Mouse (Mus musculus) kidney, postnatal 10 days (tissue): ENCODE data around the gene Ptgir.
"Not testable (repeated sequence)": the region's sequence is repeated elsewhere in the genome, so short reads cannot be mapped to it uniquely, and the experiment has no call there.

Experiments used
- DNase-seq: peaks from one replicate; pipeline ENCODE4 v3.0.0; 2021; ENCODE audit warnings: mixed read lengths

The Ptgir gene

DNA sequence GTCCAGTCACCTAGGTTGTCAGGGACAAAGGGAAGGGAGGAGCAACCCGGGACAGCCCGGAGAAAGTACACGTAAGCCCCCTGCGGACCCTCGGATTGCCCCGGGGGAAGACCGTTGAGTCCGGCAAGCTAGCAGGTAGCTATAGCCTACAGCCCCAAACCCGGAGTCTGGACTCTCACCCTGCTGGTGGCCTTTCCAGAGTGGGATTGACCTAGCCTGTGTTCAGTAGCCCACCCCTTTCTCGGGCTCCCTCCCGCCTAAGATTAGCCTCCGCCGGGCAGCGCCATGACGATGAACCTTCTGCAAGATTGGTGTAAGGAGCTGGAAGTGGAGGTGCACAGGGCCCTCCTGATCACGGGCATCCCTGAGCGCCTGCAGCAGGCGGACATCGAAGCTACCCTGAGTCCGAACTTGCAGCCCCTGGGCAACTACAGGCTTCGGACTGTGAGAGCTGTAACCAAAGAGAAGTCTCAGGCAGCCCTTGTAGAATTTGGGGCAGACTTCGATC is 38.6 kb downstream of the Ptgir start:
- DNase-seq = no peak

DNA sequence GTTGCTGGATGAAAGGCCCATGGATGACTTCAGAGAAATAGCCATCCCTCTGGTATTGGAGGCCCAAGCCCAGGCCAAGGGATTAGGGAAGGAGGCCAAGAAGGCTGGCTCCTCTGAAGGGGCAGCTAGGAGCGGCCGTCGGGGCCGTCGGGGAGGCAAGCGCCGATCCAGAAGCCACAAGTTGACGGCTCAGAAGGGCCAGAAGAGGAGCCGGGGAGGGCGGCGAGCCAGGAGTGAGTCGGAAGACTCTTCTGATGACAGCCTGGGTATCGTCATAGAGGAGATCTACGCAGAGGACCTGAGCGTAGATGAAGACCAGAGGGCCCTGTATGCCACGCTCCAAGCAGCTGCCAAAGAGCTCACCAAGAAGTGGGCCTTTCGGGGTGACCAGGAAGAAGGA is 39.1 kb downstream of the Ptgir start:
- peak; percentile 27 for DNase-seq

DNA sequence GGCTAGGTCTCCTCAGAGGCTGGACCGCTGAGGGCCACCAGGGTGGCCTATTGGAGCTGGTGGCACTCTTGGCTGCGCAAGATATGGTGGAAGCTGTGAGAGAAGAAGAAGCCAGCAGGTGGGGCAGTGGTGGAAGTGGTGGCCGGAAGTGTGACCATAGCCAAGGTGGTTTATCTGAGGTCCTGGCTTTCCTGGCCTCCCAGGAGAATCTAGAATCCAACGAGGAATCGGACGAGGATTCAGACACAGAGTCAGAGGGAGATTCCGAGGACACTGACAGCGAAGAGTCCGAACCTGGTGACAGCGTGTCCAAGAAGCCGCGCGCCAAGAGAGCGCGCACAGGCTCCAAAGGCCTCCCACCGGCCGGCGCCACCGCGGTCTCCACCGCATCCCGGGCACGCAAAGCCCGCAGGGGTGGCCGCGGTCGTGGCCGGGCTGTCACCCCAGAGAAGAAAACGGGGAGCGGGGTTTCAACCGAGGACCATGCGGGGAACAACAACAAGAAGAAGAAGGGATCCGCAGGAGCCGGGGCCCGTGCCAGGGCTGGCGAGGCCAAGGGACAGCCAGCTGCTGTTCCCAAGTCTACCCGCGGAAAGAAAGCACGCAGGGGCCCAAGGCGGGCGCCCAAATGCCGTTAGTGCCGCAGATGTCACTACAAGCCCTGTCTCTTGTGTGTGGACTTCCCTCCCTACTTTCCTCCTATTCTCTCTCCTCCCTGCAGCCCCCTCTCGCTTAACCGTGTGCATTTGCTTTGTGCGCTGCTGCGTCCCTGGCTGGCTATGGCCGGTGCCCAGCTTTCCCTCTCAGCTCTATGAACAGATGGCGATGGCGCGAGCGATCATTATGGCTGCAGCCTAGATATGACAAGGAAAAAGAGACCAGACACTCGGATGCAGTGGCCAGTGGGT is 40.4 kb downstream of the Ptgir start:
- peak; percentile 42 for DNase-seq

DNA sequence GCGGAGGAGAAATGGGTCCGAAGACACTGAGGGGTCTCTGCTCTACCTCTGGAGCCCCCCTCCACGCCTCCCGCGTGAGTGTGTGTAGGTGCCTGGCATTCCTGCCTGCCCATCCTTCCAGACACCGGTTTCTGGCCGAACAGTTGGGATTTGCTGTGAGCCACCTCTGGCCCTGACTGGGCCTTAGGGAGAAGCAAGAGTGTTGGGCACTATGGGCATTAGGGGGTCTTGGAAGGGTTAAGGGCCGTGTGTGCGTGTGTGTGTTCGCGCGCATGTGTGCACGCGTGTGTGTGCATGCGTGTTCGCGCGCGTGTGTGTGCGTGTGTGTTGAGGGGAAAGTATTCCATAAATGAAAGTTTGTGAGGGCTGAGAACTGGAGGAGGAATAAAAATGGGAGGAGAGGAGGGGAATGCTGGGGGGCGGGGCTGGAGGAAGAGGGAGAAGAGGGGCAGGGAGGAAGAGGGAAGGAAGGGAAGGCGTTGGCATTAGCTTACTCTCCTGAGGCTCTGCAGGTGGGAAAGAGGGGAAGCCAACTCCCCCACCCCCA is 41.1 kb downstream of the Ptgir start:
- DNase-seq = peak; percentile 50

DNA sequence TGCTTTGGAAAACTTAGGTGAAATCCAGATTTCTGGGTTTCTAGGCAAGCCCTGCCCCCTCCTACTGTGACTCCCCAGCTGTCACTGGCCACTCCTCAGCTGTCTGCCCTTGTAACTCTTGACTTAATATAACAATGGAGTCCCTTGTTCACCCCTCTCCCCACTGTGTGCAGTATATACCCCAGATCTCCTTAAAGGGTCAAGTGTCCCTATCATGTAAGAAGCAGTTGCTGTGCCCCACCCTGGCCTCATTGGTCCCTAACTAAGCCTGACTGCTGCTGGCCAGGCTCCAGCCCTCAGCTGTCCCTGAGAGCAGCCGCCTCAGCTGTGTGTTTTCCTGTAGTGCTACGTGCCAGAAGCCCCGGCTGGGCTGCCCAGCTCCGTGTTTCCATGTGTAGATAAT is 41.7 kb downstream of the Ptgir start:
- DNase-seq = peak; percentile 78

DNA sequence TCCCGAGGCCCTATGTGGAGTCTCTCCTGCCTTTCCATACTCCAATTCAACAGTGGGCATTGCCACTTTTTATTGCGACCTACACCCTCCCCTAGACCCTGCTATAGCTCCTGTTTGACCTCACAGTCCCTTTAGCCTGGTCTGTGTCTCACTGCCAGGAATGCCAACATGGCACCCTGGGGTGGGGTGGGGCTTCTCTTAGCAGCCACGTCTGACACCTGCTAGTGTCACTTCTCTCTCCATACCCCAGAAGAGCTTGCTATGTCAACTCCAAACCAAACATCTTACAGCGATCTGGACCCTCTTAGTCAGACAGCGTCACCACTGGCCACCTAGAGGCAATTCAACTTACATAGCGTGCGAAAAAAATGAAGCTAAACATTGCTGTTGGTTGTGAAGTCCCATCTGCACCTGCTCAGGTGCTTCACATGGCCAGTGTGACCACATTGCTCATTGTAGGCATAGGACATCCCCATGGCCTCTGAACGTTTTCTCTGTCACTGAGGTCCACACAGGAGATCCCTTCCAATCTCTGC is 42.7 kb downstream of the Ptgir start:
- no peak for DNase-seq

DNA sequence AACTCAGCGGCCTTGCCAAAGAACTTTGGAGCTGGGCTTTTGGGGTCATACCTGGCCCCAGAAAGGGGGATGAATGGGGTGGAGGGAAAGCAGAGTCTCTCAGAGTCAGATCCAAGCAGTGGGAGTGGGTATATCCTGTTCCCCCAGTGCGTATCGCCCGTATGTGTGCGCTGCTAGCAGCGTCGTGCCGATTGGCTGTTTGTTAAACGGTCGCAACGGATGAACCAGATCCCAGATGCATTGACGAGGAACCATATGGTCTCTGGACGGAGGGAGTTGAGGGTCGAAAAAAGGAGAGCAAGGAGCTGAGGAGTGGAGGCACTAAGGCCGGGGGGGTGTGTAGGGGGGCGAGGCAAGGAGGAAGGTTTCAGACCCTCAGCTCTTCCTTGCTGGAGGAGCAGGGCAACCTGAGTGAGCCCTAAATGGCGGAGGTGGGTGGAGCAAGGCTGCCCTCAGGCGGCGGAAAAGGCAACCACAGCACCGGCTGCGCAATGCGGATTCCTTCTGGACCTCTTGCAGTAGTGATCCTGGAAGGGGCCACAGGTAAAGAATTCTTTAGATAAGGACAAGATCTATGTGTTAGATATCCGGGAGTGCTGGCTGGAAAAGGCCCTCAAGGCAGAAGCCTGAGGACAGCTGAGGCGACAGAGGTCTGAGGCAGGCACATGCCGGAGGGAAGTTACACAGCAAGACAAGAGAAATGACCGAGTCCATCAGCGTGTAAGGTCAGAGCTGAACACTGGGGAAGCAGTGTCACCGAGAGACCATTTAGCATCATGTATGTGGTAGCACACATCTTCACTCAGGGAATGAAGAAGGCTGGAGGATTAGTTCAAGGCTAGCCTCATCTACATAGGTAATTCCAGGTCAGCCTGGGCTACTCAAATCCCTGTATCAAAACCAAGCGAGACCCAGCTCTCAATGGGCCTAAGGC is 43.9 kb downstream of the Ptgir start:
- peak; percentile 86 for DNase-seq

DNA sequence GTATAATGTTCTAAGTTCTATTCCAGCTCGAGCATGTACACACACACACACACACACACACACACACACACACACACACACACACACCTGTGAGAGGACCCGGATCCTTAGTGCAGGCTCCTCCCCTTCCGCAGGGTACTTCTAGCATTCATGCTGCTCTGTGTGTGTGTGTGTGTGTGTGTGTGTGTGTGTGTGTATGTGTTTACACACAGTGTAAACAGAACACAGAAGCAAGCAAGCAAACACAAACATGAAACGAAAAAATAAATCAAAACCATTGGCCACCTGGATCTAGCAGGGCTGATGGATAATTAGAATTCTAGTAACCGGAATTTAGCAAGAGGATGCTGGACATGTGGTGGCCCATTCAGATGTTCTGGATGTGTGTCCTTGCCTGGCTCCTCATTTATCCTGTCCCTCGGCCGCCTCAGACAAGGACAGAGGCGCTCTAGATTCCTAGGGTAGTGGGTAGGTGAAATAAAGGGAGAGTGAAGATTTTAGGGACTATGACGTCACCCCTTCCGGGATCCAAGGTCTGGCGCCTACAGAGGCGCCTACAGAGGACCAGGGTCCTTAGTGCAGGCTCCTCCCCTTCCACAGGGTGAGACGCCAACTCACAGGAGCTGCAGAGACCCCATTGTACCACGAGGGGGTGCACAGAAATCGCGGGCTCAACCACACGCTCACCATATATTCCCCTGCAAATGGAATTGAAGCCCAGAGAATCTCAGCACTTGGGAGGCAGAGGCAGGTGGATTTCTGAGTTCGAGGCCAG is 44.8 kb downstream of the Ptgir start:
- DNase-seq = peak; percentile 87

DNA sequence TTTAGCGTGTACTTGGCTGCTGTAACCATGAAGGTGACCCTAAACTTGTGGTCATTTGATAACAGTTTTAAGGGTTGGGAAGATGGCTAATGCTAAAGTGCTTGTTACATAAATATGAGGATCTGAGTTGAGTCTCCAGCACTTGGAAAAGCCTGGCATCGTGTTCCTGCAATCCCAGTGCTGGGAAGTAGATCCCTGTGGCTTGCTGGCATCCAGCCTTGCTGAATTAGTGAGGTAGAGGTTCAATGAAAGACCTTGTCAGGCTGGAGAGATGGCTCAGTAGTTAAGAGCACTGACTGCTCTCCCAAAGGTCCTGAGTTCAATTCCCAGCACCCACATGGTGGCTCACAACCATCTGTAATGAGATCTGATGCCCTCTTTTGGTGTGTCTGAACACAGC is 47.5 kb downstream of the Ptgir start:
- DNase-seq = not testable (repeated sequence)

DNA sequence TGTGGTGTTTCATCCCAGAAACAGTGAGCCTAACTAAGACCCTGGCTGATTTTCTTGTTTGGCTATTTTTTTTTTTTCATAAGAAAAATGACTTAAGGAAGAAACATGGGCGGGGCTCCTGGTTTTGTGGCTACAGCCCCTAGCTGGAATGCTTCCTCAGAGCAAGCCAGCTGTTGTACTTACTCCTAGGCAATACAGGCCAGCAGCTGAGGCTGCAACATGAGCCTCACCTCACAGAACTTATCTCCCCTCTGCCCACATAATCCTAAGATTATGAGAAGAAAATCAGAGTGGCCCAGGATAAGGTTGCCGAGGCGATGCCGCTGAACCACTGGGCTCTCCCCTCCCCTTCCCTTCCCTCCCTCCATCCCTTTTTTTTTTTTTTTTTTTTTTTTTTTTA is 49.4 kb downstream of the Ptgir start:
- no peak for DNase-seq

DNA sequence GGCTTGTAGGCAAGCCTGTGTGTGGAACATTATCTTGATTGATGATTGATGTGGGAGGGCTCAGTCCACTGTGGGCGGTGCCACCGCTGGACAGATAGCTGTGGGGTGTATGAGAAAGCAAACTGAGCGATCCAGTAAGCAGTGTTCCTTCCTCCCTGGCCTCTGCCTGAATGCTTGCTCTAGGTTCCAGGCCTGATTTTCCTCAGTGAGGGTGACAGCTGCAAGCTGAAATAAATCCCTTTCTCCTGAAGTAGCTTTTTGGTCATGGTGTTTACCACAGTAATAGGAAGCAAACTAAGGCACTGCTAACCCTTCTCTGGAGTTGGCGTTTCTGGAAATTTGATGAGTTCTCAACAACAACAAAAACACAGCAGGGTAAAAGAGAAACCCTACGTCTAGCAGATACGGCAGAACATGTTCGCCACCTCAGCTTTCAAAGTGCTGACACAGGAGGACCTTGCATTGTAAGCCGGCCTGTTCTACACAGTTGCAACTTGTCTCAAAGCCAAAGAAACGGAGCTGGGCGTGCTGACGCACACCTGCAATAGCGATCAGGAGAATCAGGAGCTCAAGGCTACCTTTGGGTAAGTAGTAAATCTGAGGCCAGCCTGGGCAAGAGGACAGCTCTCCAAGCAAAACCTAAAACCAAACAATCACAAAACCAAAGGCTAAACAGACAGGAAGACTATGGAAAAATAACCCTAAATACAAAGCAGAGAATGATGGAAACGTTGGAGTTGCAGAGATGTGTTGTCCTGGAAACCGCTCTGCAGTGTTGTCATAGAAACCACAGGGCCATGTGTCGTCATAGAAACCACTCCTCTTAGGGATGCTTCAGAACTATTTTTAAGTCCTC is 50.3 kb downstream of the Ptgir start:
- DNase-seq = no peak

DNA sequence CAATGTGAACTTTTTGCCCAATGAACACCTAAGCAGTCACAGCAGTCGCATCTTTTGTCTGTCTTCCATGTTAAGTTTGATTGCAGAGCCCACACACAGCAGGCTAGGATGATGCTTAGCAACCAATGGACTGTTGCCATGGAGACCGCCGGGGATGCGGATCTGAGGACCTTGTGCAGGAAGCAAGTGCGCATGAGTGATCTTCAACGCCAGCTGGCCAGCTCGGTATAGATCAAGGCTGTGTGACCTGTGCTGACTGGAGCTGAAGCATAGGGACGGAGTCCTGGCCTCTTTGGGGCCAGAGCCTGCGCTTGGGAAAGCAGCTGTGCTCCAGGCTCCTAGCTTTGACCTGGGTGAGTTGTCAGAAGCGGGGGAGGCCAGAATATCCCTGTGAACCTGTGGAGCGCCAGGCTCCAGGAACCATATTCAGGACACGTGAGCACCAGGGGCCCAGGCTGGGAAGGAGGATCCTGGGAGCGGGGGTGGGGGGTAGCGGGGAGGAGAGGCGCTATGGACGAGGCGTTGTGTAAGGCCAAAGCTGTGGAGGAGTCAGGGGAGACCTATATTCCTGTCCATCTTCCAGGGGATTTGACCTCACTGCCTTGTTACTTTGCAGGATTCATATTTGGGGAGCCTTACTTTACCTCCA is 53.4 kb downstream of the Ptgir start, which contains the start of gene Pnmal1:
TSS of gene Pnmal1 (plus strand) at position 141 of the 649 bp plus-strand sequence.
- DNase-seq = peak; percentile 72
